Mouse (Mus musculus) neural tube, embryonic 12.5 days (tissue): ENCODE results near the gene Cdh23. TPM values are rescaled to one million over a fixed set of nuclear protein-coding genes. Genes with fewer than 3 reads are reported as not detected.
"Not testable (repeated sequence)": the region's sequence is repeated elsewhere in the genome, so short reads cannot be mapped to it uniquely, and the experiment has no call there.

Experiments
- ATAC-seq: fragments of 200-750 bp; cut with Nextera tagmentation; 2 replicates; pipeline ENCODE4 v1.8.0; 2017; ENCODE audit warnings: low read depth, mild to moderate bottlenecking, moderate TSS enrichment, moderate library complexity; ENCODE audit not compliant: low FRiP score
- H3K27ac ChIP-seq: fragments of 300-500 bp; sonication (generic); 2 replicates; pipeline ENCODE4 v1.5.1; 2016
- H3K27me3 ChIP-seq: fragments of 300-500 bp; sonication (generic); replicated peaks from 2 replicates; pipeline ENCODE4 v1.6.1; 2016; ENCODE audit warnings: mild to moderate bottlenecking
- H3K36me3 ChIP-seq: fragments of 300-500 bp; sonication (generic); 2 replicates; pipeline ENCODE4 v1.6.1; 2016; ENCODE audit warnings: mild to moderate bottlenecking
- H3K4me1 ChIP-seq: fragments of 300-500 bp; sonication (generic); 2 replicates; pipeline ENCODE4 v1.6.1; 2016
- H3K4me2 ChIP-seq: fragments of 300-500 bp; sonication (generic); replicated peaks from 2 replicates; pipeline ENCODE4 v1.6.1; 2016; ENCODE audit warnings: mild to moderate bottlenecking
- H3K4me3 ChIP-seq: fragments of 300-500 bp; sonication (generic); 2 replicates; pipeline ENCODE4 v1.5.1; 2016
- H3K9ac ChIP-seq: fragments of 300-500 bp; sonication (generic); 2 replicates; pipeline ENCODE4 v1.6.1; 2016; ENCODE audit warnings: mild to moderate bottlenecking
- H3K9me3 ChIP-seq: fragments of 300-500 bp; sonication (generic); 2 replicates; pipeline ENCODE4 v1.6.1; 2016; ENCODE audit warnings: mild to moderate bottlenecking
- WGBS: fragments of 180-500 bp; shearing (Covaris S2); methylation state at CpG from one replicate; pipeline ENCODE4 v1.1.7; 2016; 5-methylcytosine and 5-hydroxymethylcytosine counted together
- polyA plus RNA-seq: library from polyadenylated mRNA; unstranded; fragments of >200 nt; fragmentation: Nextera tagmentation; extraction: Ambion mirVana; gene quantifications from 2 replicates; pipeline ENCODE4 v1.2.1, GENCODE M21; 2016

The Cdh23 gene
- polyA plus RNA-seq, 1 experiment from 2014 or later: 1.0 TPM

DNA sequence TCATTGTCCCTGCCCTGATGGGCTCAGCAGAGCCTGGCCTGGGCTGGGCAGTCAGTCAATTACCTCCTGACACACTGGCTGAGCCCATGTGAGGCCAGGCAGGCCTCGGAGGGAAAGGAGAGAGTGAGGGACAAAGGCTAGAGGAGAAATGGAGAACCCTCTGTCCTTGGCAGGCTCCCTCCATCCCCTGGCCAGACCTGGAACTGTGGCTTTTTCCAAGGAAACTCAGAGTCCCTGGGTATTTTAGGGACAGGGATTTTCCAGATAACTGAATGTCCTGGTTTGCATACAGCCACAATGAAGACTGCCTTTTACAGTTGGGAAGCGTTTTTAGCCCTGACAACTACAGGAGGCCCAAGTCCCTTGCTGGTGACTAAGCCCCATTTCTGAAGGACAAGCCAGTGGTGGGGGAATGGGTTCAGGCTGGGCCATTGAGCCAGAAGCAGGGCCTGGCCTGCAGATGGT lies 36.1 kb upstream of the Cdh23 start:
- no peaks in the 10 kb centered on the region for H3K27me3 ChIP-seq
- H3K36me3 ChIP-seq: no peaks in the 10 kb centered on the region
- H3K27ac ChIP-seq: no peak overlapping the region
- H3K9ac ChIP-seq: no peak overlapping the region
- no peak overlapping the region for H3K4me3 ChIP-seq
- WGBS: 56% methylated on average over 2 of the region's 2 CpGs
- ATAC-seq: peak; percentile 48; the same call in 1 of the 2 replicates
- H3K4me1 ChIP-seq: peaks cover 13% of the 10 kb centered on the region
- no peak overlapping the region for H3K4me2 ChIP-seq
- no peaks in the 10 kb centered on the region for H3K9me3 ChIP-seq

DNA sequence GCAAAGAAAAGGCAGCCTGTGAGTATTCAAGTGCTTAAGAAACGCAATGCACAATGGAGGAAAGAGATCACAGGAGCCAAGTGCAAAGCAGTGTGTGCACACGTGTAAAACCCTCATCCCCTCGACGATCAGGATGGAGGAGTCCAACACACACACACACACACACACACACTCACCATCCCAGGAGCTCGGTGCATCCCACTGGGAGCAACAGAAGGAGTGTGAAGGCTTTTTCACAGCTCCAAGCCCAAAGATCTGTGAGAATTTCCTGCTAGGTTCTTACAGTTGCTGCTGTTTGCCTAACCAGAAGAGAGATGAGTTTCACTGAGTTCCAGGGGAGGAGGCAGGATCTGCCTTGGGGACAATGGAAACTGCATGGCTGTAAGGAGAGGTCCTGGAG lies 35.5 kb upstream of the Cdh23 start:
- no peak overlapping the region for H3K27ac ChIP-seq
- no peaks in the 10 kb centered on the region for H3K27me3 ChIP-seq
- no peaks in the 10 kb centered on the region for H3K36me3 ChIP-seq
- H3K4me3 ChIP-seq: no peak overlapping the region
- no peaks in the 10 kb centered on the region for H3K9me3 ChIP-seq
- 51% methylated on average over 5 of the region's 5 CpGs for WGBS
- H3K4me1 ChIP-seq: peaks cover 6% of the 10 kb centered on the region; the same call in 1 of the 2 replicates
- no peak overlapping the region for H3K4me2 ChIP-seq
- no peak for ATAC-seq
- H3K9ac ChIP-seq: no peak overlapping the region

DNA sequence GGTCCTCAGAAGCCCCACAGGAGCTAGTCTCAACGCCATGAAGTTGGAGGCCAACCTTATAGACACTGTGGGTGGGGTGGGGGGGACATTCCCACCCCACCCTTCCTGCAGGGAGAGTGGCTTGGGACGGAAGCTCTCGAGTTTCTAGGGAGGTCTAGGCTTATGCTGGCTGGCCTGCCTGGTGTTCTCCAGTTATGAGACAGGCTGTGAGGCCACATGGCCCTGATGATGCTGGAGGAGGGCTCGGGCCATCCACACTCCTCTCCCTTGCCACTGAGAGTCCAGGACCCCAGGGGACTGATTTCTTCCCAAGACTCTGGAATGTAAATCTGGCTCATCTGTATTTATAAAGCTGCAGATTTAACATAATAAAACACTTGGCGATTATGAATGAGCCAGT lies 31.0 kb upstream of the Cdh23 start:
- Histone ChIP-seq H3K9ac (no peak overlapping the region), H3K4me2 (no peak overlapping the region), H3K36me3 (peaks cover 12% of the 10 kb centered on the region; the same call in 1 of the 2 replicates), H3K4me3 (no peak overlapping the region), H3K27ac (no peak overlapping the region), H3K27me3 (no peaks in the 10 kb centered on the region), H3K9me3 (no peaks in the 10 kb centered on the region), H3K4me1 (no peaks in the 10 kb centered on the region)
- ATAC-seq: no peak
- 39% methylated on average over 5 of the region's 5 CpGs for WGBS

- no peak overlapping the region for H3K4me2 ChIP-seq
- H3K4me3 ChIP-seq: no peak overlapping the region
- H3K9me3 ChIP-seq: no peaks in the 10 kb centered on the region
- ATAC-seq: no peak
- H3K27me3 ChIP-seq: no peaks in the 10 kb centered on the region
- 79% methylated on average over 3 of the region's 3 CpGs for WGBS
- H3K27ac ChIP-seq: no peak overlapping the region
- no peaks in the 10 kb centered on the region for H3K4me1 ChIP-seq
- no peak overlapping the region for H3K9ac ChIP-seq
- H3K36me3 ChIP-seq: peaks cover 12% of the 10 kb centered on the region; the same call in 1 of the 2 replicates
Observed at GRCm38 (mm10) chr10:60726896-60727295, 30.6 kb upstream of the Cdh23 start.

DNA sequence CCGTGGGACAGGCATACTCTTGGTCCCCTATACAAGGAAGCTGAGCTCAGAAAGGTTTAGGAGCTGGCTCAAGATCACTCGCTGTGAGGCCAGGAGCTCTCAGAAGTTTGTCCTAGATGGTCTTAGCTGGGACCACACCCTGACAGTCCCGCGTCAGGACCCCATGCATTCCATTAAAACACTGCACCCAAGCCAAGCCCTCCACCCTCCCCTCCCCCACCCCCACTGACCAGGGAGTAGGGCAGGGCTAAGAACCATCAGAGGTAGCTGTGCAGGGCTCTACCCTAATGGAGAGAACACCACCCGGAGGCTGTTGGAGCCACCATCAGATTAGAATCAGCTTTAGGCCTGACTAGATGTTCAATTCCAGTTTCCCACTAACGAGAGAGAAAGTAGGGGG lies 28.2 kb upstream of the Cdh23 start:
- 83% methylated on average over 6 of the region's 6 CpGs for WGBS
- no peak for ATAC-seq
- H3K36me3 ChIP-seq: peaks cover 12% of the 10 kb centered on the region; the same call in 1 of the 2 replicates

GRCm38 (mm10) chr10:60723345-60723744 lies 27.1 kb upstream of the Cdh23 start:
- H3K4me2 ChIP-seq: no peak overlapping the region
- H3K4me1 ChIP-seq: no peaks in the 10 kb centered on the region
- H3K27ac ChIP-seq: no peak overlapping the region
- 47% methylated on average over 1 of the region's 1 CpGs for WGBS
- peaks cover 17% of the 10 kb centered on the region for H3K36me3 ChIP-seq
- H3K4me3 ChIP-seq: no peak overlapping the region
- ATAC-seq: no peak
- no peaks in the 10 kb centered on the region for H3K9me3 ChIP-seq
- H3K27me3 ChIP-seq: no peaks in the 10 kb centered on the region
- no peak overlapping the region for H3K9ac ChIP-seq

More for the DNA sequence above, 28.2 kb upstream of the Cdh23 start:
- no peak overlapping the region for H3K4me3 ChIP-seq
- H3K4me1 ChIP-seq: no peaks in the 10 kb centered on the region
- no peaks in the 10 kb centered on the region for H3K9me3 ChIP-seq
- no peaks in the 10 kb centered on the region for H3K27me3 ChIP-seq
- no peak overlapping the region for H3K27ac ChIP-seq
- no peak overlapping the region for H3K4me2 ChIP-seq
- H3K9ac ChIP-seq: no peak overlapping the region

DNA sequence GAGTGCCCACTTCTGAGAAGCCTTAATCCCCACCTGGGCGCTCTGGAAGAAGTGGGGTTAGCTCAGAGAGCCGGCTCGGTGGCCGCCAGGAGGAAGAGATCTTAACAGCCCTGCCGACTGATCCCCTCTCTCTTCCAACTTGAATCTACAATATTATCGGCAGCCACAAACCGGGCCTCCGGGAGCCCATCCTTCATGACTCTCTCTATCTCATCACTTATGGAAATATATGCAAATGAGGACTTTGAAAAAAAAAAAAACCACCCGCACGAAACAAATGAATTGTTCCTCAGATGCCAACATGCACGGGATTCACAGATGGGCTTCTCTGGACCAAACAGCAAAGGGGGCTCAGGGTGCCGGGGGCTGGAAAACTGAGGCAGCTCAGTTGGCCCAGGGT lies 25.4 kb upstream of the Cdh23 start:
- no peak for ATAC-seq

GRCm38 (mm10) chr10:60720461-60720860 lies 24.2 kb upstream of the Cdh23 start:
- no peak overlapping the region for H3K9ac ChIP-seq
- H3K9me3 ChIP-seq: peaks cover 3% of the 10 kb centered on the region; the same call in 1 of the 2 replicates
- no peak overlapping the region for H3K27ac ChIP-seq
- peaks cover 30% of the 10 kb centered on the region for H3K36me3 ChIP-seq
- no peak for ATAC-seq
- H3K4me3 ChIP-seq: no peak overlapping the region
- H3K4me1 ChIP-seq: no peaks in the 10 kb centered on the region
- H3K27me3 ChIP-seq: no peaks in the 10 kb centered on the region
- WGBS: 74% methylated on average over 5 of the region's 5 CpGs
- H3K4me2 ChIP-seq: no peak overlapping the region

More for the DNA sequence above, 25.4 kb upstream of the Cdh23 start:
- no peak overlapping the region for H3K9ac ChIP-seq
- no peaks in the 10 kb centered on the region for H3K9me3 ChIP-seq
- H3K4me2 ChIP-seq: no peak overlapping the region
- H3K27me3 ChIP-seq: no peaks in the 10 kb centered on the region
- no peaks in the 10 kb centered on the region for H3K4me1 ChIP-seq
- 53% methylated on average over 12 of the region's 12 CpGs for WGBS
- no peak overlapping the region for H3K27ac ChIP-seq
- H3K4me3 ChIP-seq: no peak overlapping the region
- peaks cover 18% of the 10 kb centered on the region for H3K36me3 ChIP-seq

GRCm38 (mm10) chr10:60718491-60718890 lies 22.2 kb upstream of the Cdh23 start:
- WGBS: 95% methylated on average over 2 of the region's 2 CpGs
- Histone ChIP-seq H3K9ac (no peak overlapping the region), H3K27me3 (no peaks in the 10 kb centered on the region), H3K27ac (no peak overlapping the region), H3K4me3 (no peak overlapping the region), H3K36me3 (peaks cover 36% of the 10 kb centered on the region), H3K4me2 (no peak overlapping the region), H3K9me3 (peaks cover 14% of the 10 kb centered on the region), H3K4me1 (no peaks in the 10 kb centered on the region)
- no peak for ATAC-seq

- Histone ChIP-seq H3K27ac (no peak overlapping the region), H3K4me2 (no peak overlapping the region), H3K4me3 (no peak overlapping the region), H3K9ac (no peak overlapping the region), H3K36me3 (peaks cover 38% of the 10 kb centered on the region), H3K9me3 (peaks cover 20% of the 10 kb centered on the region), H3K4me1 (no peaks in the 10 kb centered on the region), H3K27me3 (no peaks in the 10 kb centered on the region)
- WGBS: 93% methylated on average over 3 of the region's 3 CpGs
- ATAC-seq: no peak
Observed at GRCm38 (mm10) chr10:60716449-60716848, 20.2 kb upstream of the Cdh23 start.

DNA sequence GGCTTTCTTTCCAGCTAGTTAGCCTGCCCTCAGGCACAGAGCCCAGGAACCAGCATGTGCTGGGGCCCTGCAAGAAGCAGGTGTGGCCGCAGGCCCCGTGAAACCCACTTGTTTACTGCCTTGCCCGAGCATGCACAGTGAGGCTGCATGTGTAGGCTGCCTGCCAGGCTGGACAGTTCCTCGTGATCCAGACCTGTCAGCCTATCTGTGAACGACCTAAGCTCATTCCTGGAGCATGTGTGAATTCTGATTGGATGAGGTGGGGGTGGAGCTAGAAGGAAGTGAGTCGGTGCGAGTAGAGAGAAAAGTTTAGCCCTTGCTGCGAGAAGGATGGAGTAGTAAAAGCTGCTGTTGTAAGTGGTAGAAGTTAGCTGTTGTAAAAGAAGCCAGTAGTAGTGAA lies 16.0 kb upstream of the Cdh23 start:
- Histone ChIP-seq H3K9me3 (peaks cover 20% of the 10 kb centered on the region), H3K36me3 (peaks cover 33% of the 10 kb centered on the region)
- H3K4me3 ChIP-seq, H3K27ac ChIP-seq, ATAC-seq, H3K27me3 ChIP-seq, H3K4me1 ChIP-seq, H3K4me2 ChIP-seq, H3K9ac ChIP-seq: not testable (repeated sequence)
- WGBS: 65% methylated on average over 8 of the region's 8 CpGs

GRCm38 (mm10) chr10:60708837-60709236 lies 12.5 kb upstream of the Cdh23 start:
- Histone ChIP-seq H3K4me2 (no peak overlapping the region), H3K27me3 (no peaks in the 10 kb centered on the region), H3K36me3 (peaks cover 7% of the 10 kb centered on the region), H3K4me3 (no peak overlapping the region), H3K27ac (no peak overlapping the region), H3K9me3 (peaks cover 8% of the 10 kb centered on the region), H3K9ac (no peak overlapping the region), H3K4me1 (no peaks in the 10 kb centered on the region)
- no peak for ATAC-seq
- WGBS: 88% methylated on average over 5 of the region's 5 CpGs

DNA sequence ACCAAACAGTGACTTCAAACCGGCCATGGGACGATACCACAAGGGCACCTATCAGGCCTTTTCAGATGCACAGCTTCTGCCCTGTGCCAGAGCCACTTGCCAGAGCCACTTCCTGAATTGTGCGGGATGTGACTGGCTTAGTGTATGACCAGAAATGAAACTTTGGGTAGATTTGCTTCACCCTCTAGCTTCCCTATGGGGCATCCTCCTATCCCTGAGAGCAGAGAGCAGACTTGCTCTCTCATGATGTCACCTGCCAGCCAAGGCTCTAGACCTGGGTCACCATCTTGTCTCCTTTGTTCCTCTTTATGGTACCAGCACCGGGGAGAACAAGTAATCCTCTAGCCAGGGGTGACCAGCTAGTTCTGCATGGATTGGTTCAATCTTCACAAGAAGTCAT lies 10.0 kb upstream of the Cdh23 start:
- ATAC-seq: no peak
- Histone ChIP-seq H3K27me3 (no peaks in the 10 kb centered on the region), H3K4me3 (no peak overlapping the region), H3K9me3 (no peaks in the 10 kb centered on the region), H3K36me3 (no peaks in the 10 kb centered on the region), H3K4me2 (no peak overlapping the region), H3K27ac (no peak overlapping the region), H3K9ac (no peak overlapping the region), H3K4me1 (no peaks in the 10 kb centered on the region)
- WGBS: 89% methylated on average over 4 of the region's 4 CpGs
